Mouse (Mus musculus) right cerebral cortex, postnatal 25 days (tissue): ENCODE measurements around the gene Olfr1329.
"Not testable (repeated sequence)": the region's sequence is repeated elsewhere in the genome, so short reads cannot be mapped to it uniquely, and the experiment has no call there.

Source experiments
- DNase-seq: peaks from one replicate; pipeline ENCODE4 v3.0.0; 2022

Olfr1329 gene

GRCm38 (mm10) chr4:118917365-118917764 is at the start of gene Olfr1329:
Gene Olfr1329, minus strand, starts transcription at chr4:118917465.
- not testable (repeated sequence) for DNase-seq

- peak; percentile 22 for DNase-seq
These were observed 43.9 kb upstream of the Olfr1329 start, which contains the start of gene Lao1 for GRCm38 (mm10) chr4:118961141-118961628. Gene Lao1, plus strand, starts transcription at chr4:118961578.

GRCm38 (mm10) chr4:118958812-118959211 is 41.5 kb upstream of the Olfr1329 start:
- DNase-seq: no peak

GRCm38 (mm10) chr4:118938512-118938911 is 21.2 kb upstream of the Olfr1329 start, which contains the start of gene Olfr1328:
Gene Olfr1328, minus strand, starts transcription at chr4:118938612.
- no peak for DNase-seq

- DNase-seq: not testable (repeated sequence)
These were observed 14.1 kb upstream of the Olfr1329 start for GRCm38 (mm10) chr4:118931326-118931725.

- DNase-seq: no peak
These were observed 15.3 kb downstream of the Olfr1329 start for GRCm38 (mm10) chr4:118901981-118902380.

- no peak for DNase-seq
These were observed 29.0 kb downstream of the Olfr1329 start, which contains the start of gene Olfr1330 for GRCm38 (mm10) chr4:118888297-118888696. Gene Olfr1330, plus strand, starts transcription at chr4:118888597.

- DNase-seq: no peak
These were observed 49.7 kb downstream of the Olfr1329 start for GRCm38 (mm10) chr4:118867566-118867965.
